Mouse (Mus musculus): ENCODE measurements around the gene Cmtm1.
A peak's percentile ranks its signal among the peaks of the same experiment; 100 is the strongest.
"Not testable (repeated sequence)": the region's sequence is repeated elsewhere in the genome, so short reads cannot be mapped to it uniquely, and the experiment has no call there.

The Cmtm1 gene

GRCm38 (mm10) chr8:104309441-104310155 lies at the start of gene Cmtm1, which contains the start of gene Gm45711:
Gene Cmtm1, minus strand, starts transcription at chr8:104310145.
Gene Gm45711, minus strand, starts transcription at chr8:104310081.
- peak; percentile 41 for DNase-seq (ENCODE audit: low spot score)

- DNase-seq (ENCODE audit: low spot score) = no peak
Observed at GRCm38 (mm10) chr8:104358637-104359036, 48.7 kb upstream of the Cmtm1 start.

GRCm38 (mm10) chr8:104354504-104354903 lies 44.6 kb upstream of the Cmtm1 start:
- DNase-seq (ENCODE audit: low spot score) = no peak

GRCm38 (mm10) chr8:104353186-104353585 lies 43.2 kb upstream of the Cmtm1 start:
- DNase-seq (ENCODE audit: low spot score) = no peak

- DNase-seq (ENCODE audit: low spot score) = no peak
Observed at GRCm38 (mm10) chr8:104350047-104350446, 40.1 kb upstream of the Cmtm1 start.

- DNase-seq (ENCODE audit: low spot score) = no peak
Observed at GRCm38 (mm10) chr8:104348971-104349370, 39.0 kb upstream of the Cmtm1 start.

GRCm38 (mm10) chr8:104346706-104347105 lies 36.8 kb upstream of the Cmtm1 start:
- DNase-seq (ENCODE audit: low spot score) = no peak

- DNase-seq (ENCODE audit: low spot score) = no peak
Observed at GRCm38 (mm10) chr8:104344622-104345021, 34.7 kb upstream of the Cmtm1 start.

GRCm38 (mm10) chr8:104343957-104344356 lies 34.0 kb upstream of the Cmtm1 start:
- peak; percentile 85 for DNase-seq (ENCODE audit: low spot score)

- no peak for DNase-seq (ENCODE audit: low spot score)
Observed at GRCm38 (mm10) chr8:104342426-104342825, 32.5 kb upstream of the Cmtm1 start.

GRCm38 (mm10) chr8:104341678-104342077 lies 31.7 kb upstream of the Cmtm1 start:
- no peak for DNase-seq (ENCODE audit: low spot score)

- peak; percentile 78 for DNase-seq (ENCODE audit: low spot score)
Observed at GRCm38 (mm10) chr8:104341106-104341561, 31.2 kb upstream of the Cmtm1 start.

GRCm38 (mm10) chr8:104340233-104341105 lies 30.5 kb upstream of the Cmtm1 start:
- DNase-seq (ENCODE audit: low spot score) = peak; percentile 86

- no peak for DNase-seq (ENCODE audit: low spot score)
Observed at GRCm38 (mm10) chr8:104339983-104340232, 30.0 kb upstream of the Cmtm1 start.

GRCm38 (mm10) chr8:104339229-104339982 lies 29.5 kb upstream of the Cmtm1 start, which contains the start of gene Cmtm3:
Gene Cmtm3, plus strand, starts transcription at chr8:104339410.
- peak; percentile 30 for DNase-seq (ENCODE audit: low spot score)

- no peak for DNase-seq (ENCODE audit: low spot score)
Observed at GRCm38 (mm10) chr8:104337890-104338289, 27.9 kb upstream of the Cmtm1 start.

GRCm38 (mm10) chr8:104336806-104337205 lies 26.9 kb upstream of the Cmtm1 start:
- no peak for DNase-seq (ENCODE audit: low spot score)

GRCm38 (mm10) chr8:104334196-104334595 lies 24.3 kb upstream of the Cmtm1 start:
- no peak for DNase-seq (ENCODE audit: low spot score)

GRCm38 (mm10) chr8:104333786-104334185 lies 23.8 kb upstream of the Cmtm1 start:
- no peak for DNase-seq (ENCODE audit: low spot score)

GRCm38 (mm10) chr8:104332665-104333631 lies 23.0 kb upstream of the Cmtm1 start:
- no peak for DNase-seq (ENCODE audit: low spot score)

- DNase-seq (ENCODE audit: low spot score) = not testable (repeated sequence)
Observed at GRCm38 (mm10) chr8:104321930-104322329, 12.0 kb upstream of the Cmtm1 start, which contains the start of gene Cmtm2b. Gene Cmtm2b, plus strand, starts transcription at chr8:104322230.
